Mouse (Mus musculus): Measurements from ENCODE around the gene Lrrc28.

- TF ChIP-seq POLR2A (IDR thresholded peaks at IDR 0.05; ENCODE audit: low read depth, low read length): no peak
- no peak for TF ChIP-seq CTCF (conservative IDR thresholded peaks at IDR 0.05; ENCODE audit: insufficient read depth, insufficient read length, low read depth, low read length)
These were observed 67.0 kb downstream of the Lrrc28 start for GRCm38 (mm10) chr7:67578044-67578443.
